Mouse (Mus musculus) heart, embryonic 13.5 days (tissue): ENCODE measurements around the gene Cacna1d. TPM values are rescaled to one million over a fixed set of nuclear protein-coding genes. Genes with fewer than 3 reads are reported as not detected.

Source experiments
- ATAC-seq: fragments of 200-750 bp; cut with Nextera tagmentation; 2 replicates; pipeline ENCODE4 v1.8.0; 2017; ENCODE audit warnings: moderate TSS enrichment; ENCODE audit not compliant: insufficient number of reproducible peaks, low FRiP score, low TSS enrichment; ENCODE audit errors: extremely low read depth
- H3K27ac ChIP-seq: fragments of 300-500 bp; sonication (generic); replicated peaks from 2 replicates; pipeline ENCODE4 v1.5.1; 2015; ENCODE audit warnings: moderate library complexity, mild to moderate bottlenecking, inconsistent platforms
- H3K27me3 ChIP-seq: fragments of 300-500 bp; sonication (generic); replicated peaks from 2 replicates; pipeline ENCODE4 v1.6.1; 2015; ENCODE audit warnings: mild to moderate bottlenecking, inconsistent platforms
- H3K36me3 ChIP-seq: fragments of 300-500 bp; sonication (generic); 2 replicates; pipeline ENCODE4 v1.6.1; 2015; ENCODE audit warnings: mild to moderate bottlenecking, inconsistent platforms
- H3K4me1 ChIP-seq: fragments of 300-500 bp; sonication (generic); 2 replicates; pipeline ENCODE4 v1.6.1; 2015; ENCODE audit warnings: inconsistent platforms
- H3K4me2 ChIP-seq: fragments of 300-500 bp; sonication (generic); 2 replicates; pipeline ENCODE4 v1.6.1; 2015; ENCODE audit warnings: inconsistent platforms, mild to moderate bottlenecking, moderate library complexity
- H3K4me3 ChIP-seq: fragments of 300-500 bp; sonication (generic); 2 replicates; pipeline ENCODE4 v1.5.1; 2015; ENCODE audit warnings: moderate library complexity, mild to moderate bottlenecking, inconsistent platforms
- H3K9ac ChIP-seq: fragments of 300-500 bp; sonication (generic); 2 replicates; pipeline ENCODE4 v1.6.1; 2015; ENCODE audit warnings: inconsistent platforms, mild to moderate bottlenecking, moderate library complexity
- H3K9me3 ChIP-seq: fragments of 300-500 bp; sonication (generic); 2 replicates; pipeline ENCODE4 v1.6.1; 2016; ENCODE audit warnings: inconsistent platforms
- WGBS: fragments of 180-500 bp; shearing (Covaris S2); methylation state at CpG from one replicate; pipeline ENCODE4 v1.1.7; 2015; ENCODE audit warnings: mixed read lengths; 5-methylcytosine and 5-hydroxymethylcytosine counted together
- polyA plus RNA-seq: library from polyadenylated mRNA; unstranded; fragments of >200 nt; fragmentation: Nextera tagmentation; extraction: Ambion mirVana; gene quantifications from 2 replicates; pipeline ENCODE4 v1.2.1, GENCODE M21; 2015

Gene Cacna1d
- polyA plus RNA-seq, 1 experiment from 2014 or later, result 8.0 TPM

GRCm38 (mm10) chr14:30352951-30353270 is 138.3 kb downstream of the Cacna1d start:
- H3K27me3 ChIP-seq, result peaks cover 29% of the 10 kb centered on the region
- no peaks in the 10 kb centered on the region for H3K9me3 ChIP-seq
- peak overlapping the region; percentile 63 for H3K4me3 ChIP-seq
- H3K9ac ChIP-seq, result peak overlapping the region; percentile 88
- H3K4me1 ChIP-seq, result peaks cover 32% of the 10 kb centered on the region
- WGBS, result 1% methylated on average over 10 of the region's 10 CpGs
- no peaks in the 10 kb centered on the region for H3K36me3 ChIP-seq
- peak overlapping the region; percentile 89 for H3K4me2 ChIP-seq
- ATAC-seq, result no peak
- no peak overlapping the region for H3K27ac ChIP-seq

GRCm38 (mm10) chr14:30352061-30352950 is 138.9 kb downstream of the Cacna1d start:
- Histone ChIP-seq H3K9me3 (no peaks in the 10 kb centered on the region), H3K36me3 (no peaks in the 10 kb centered on the region), H3K4me2 (peak overlapping the region; percentile 89), H3K27me3 (peaks cover 29% of the 10 kb centered on the region), H3K4me1 (peaks cover 32% of the 10 kb centered on the region), H3K27ac (no peak overlapping the region), H3K9ac (peak overlapping the region; percentile 88), H3K4me3 (peak overlapping the region; percentile 63)
- 4% methylated on average over 31 of the region's 31 CpGs for WGBS
- ATAC-seq, result no peak

GRCm38 (mm10) chr14:30350285-30350684 is 141.0 kb downstream of the Cacna1d start:
- Histone ChIP-seq H3K36me3 (no peaks in the 10 kb centered on the region), H3K9ac (0 out of 2 replicates have a peak overlapping the region, but pooled peaks have one; percentile 3), H3K4me1 (peaks cover 35% of the 10 kb centered on the region), H3K27ac (no peak overlapping the region), H3K4me3 (no peak overlapping the region), H3K27me3 (peaks cover 24% of the 10 kb centered on the region), H3K9me3 (no peaks in the 10 kb centered on the region), H3K4me2 (no peak overlapping the region)
- ATAC-seq, result no peak
- WGBS, result 50% methylated on average over 6 of the region's 6 CpGs

- WGBS, result 65% methylated on average over 8 of the region's 8 CpGs
- H3K4me3 ChIP-seq, result no peak overlapping the region
- no peak for ATAC-seq
- peaks cover 17% of the 10 kb centered on the region for H3K4me1 ChIP-seq
- H3K27me3 ChIP-seq, result no peaks in the 10 kb centered on the region
- H3K27ac ChIP-seq, result no peak overlapping the region
- no peaks in the 10 kb centered on the region for H3K36me3 ChIP-seq
- H3K9ac ChIP-seq, result no peak overlapping the region
- H3K4me2 ChIP-seq, result no peak overlapping the region
- H3K9me3 ChIP-seq, result no peaks in the 10 kb centered on the region
Measured at GRCm38 (mm10) chr14:30344948-30345865, 146.0 kb downstream of the Cacna1d start.

GRCm38 (mm10) chr14:30343740-30344139 is 147.5 kb downstream of the Cacna1d start:
- Histone ChIP-seq H3K27me3 (no peaks in the 10 kb centered on the region), H3K4me3 (no peak overlapping the region), H3K36me3 (no peaks in the 10 kb centered on the region), H3K4me2 (no peak overlapping the region), H3K9me3 (no peaks in the 10 kb centered on the region), H3K4me1 (peaks cover 13% of the 10 kb centered on the region), H3K27ac (no peak overlapping the region), H3K9ac (no peak overlapping the region)
- no peak for ATAC-seq
- WGBS, result 83% methylated on average over 7 of the region's 7 CpGs

- no peak for ATAC-seq
Measured at GRCm38 (mm10) chr14:30341825-30342590, 149.2 kb downstream of the Cacna1d start.

GRCm38 (mm10) chr14:30340140-30340539 is 151.1 kb downstream of the Cacna1d start:
- H3K4me2 ChIP-seq, result no peak overlapping the region
- H3K9ac ChIP-seq, result no peak overlapping the region
- no peaks in the 10 kb centered on the region for H3K9me3 ChIP-seq
- H3K27me3 ChIP-seq, result no peaks in the 10 kb centered on the region
- WGBS, result 65% methylated on average over 3 of the region's 3 CpGs
- no peak overlapping the region for H3K27ac ChIP-seq
- H3K4me3 ChIP-seq, result no peak overlapping the region
- H3K36me3 ChIP-seq, result no peaks in the 10 kb centered on the region
- 0 out of 2 replicates have a peak, but pooled peaks cover 10% of the 10 kb centered on the region for H3K4me1 ChIP-seq
- ATAC-seq, result no peak; the same call in 1 of the 2 replicates

More at GRCm38 (mm10) chr14:30341825-30342590, 149.2 kb downstream of the Cacna1d start:
- Histone ChIP-seq H3K4me1 (0 out of 2 replicates have a peak, but pooled peaks cover 8% of the 10 kb centered on the region), H3K9me3 (no peaks in the 10 kb centered on the region), H3K4me3 (no peak overlapping the region), H3K36me3 (no peaks in the 10 kb centered on the region), H3K9ac (no peak overlapping the region), H3K27me3 (no peaks in the 10 kb centered on the region), H3K27ac (no peak overlapping the region), H3K4me2 (no peak overlapping the region)
- 84% methylated on average over 12 of the region's 12 CpGs for WGBS

GRCm38 (mm10) chr14:30331856-30332255 is 159.4 kb downstream of the Cacna1d start:
- Histone ChIP-seq H3K36me3 (no peaks in the 10 kb centered on the region), H3K9ac (no peak overlapping the region), H3K4me3 (no peak overlapping the region), H3K4me1 (peaks cover 20% of the 10 kb centered on the region), H3K27ac (no peak overlapping the region), H3K9me3 (no peaks in the 10 kb centered on the region), H3K27me3 (no peaks in the 10 kb centered on the region), H3K4me2 (no peak overlapping the region)
- 68% methylated on average over 1 of the region's 1 CpGs for WGBS
- ATAC-seq, result no peak

- Histone ChIP-seq H3K36me3 (no peaks in the 10 kb centered on the region), H3K4me2 (no peak overlapping the region), H3K9ac (no peak overlapping the region), H3K9me3 (no peaks in the 10 kb centered on the region), H3K4me3 (no peak overlapping the region), H3K27me3 (no peaks in the 10 kb centered on the region), H3K27ac (no peak overlapping the region), H3K4me1 (peaks cover 32% of the 10 kb centered on the region)
- ATAC-seq, result no peak
- 76% methylated on average over 17 of the region's 17 CpGs for WGBS
Measured at GRCm38 (mm10) chr14:30330416-30331181, 160.7 kb downstream of the Cacna1d start.

GRCm38 (mm10) chr14:30329109-30329508 is 162.1 kb downstream of the Cacna1d start:
- Histone ChIP-seq H3K4me2 (no peak overlapping the region), H3K27me3 (no peaks in the 10 kb centered on the region), H3K27ac (no peak overlapping the region), H3K9me3 (no peaks in the 10 kb centered on the region), H3K4me1 (peaks cover 33% of the 10 kb centered on the region), H3K36me3 (no peaks in the 10 kb centered on the region), H3K4me3 (no peak overlapping the region), H3K9ac (no peak overlapping the region)
- WGBS, result 70% methylated on average over 11 of the region's 11 CpGs
- ATAC-seq, result no peak
